Mouse (Mus musculus): Measurements from ENCODE around the gene Anpep. TPM values are rescaled to one million over a fixed set of nuclear protein-coding genes. Genes with fewer than 3 reads are reported as not detected.

The Anpep gene
- polyA plus RNA-seq, 1 experiment, result 7,549 TPM

- H3K27ac ChIP-seq (ENCODE audit: insufficient read depth, low read depth, low read length), result no peak overlapping the region
- H3K36me3 ChIP-seq (ENCODE audit: control insufficient read depth, insufficient read depth, low read length), result peaks cover 72% of the 10 kb centered on the region
- H3K27me3 ChIP-seq (ENCODE audit: control insufficient read depth, insufficient read depth, low read length), result no peaks in the 10 kb centered on the region
- H3K4me3 ChIP-seq (ENCODE audit: low read depth, low read length), result peak overlapping the region; percentile 36; the same call in 1 of the 2 replicates
- peaks cover 23% of the 10 kb centered on the region; the same call in 1 of the 2 replicates for H3K4me1 ChIP-seq (ENCODE audit: control insufficient read depth, insufficient read depth, insufficient read length, low read length)
- TF ChIP-seq CTCF (IDR thresholded peaks at IDR 0.05; ENCODE audit: extremely low read depth, insufficient read length, insufficient replicate concordance, low read depth, low read length), result no peak
- TF ChIP-seq POLR2A (IDR thresholded peaks at IDR 0.05; ENCODE audit: low read depth, low read length), result no peak
These were observed 27.9 kb downstream of the Anpep start for GRCm38 (mm10) chr7:79832980-79833379.

GRCm38 (mm10) chr7:79831585-79831984 lies 29.3 kb downstream of the Anpep start:
- peak overlapping the region; percentile 13; the same call in 1 of the 2 replicates for H3K27ac ChIP-seq (ENCODE audit: insufficient read depth, low read depth, low read length)
- peak overlapping the region; percentile 33 for H3K4me3 ChIP-seq (ENCODE audit: low read depth, low read length)
- TF ChIP-seq POLR2A (IDR thresholded peaks at IDR 0.05; ENCODE audit: low read depth, low read length), result no peak
- no peak for TF ChIP-seq CTCF (IDR thresholded peaks at IDR 0.05; ENCODE audit: extremely low read depth, insufficient read length, insufficient replicate concordance, low read depth, low read length)
- 64% methylated on average over 6 of the region's 6 CpGs for WGBS
- peaks cover 74% of the 10 kb centered on the region for H3K36me3 ChIP-seq (ENCODE audit: control insufficient read depth, insufficient read depth, low read length)
- peaks cover 14% of the 10 kb centered on the region; the same call in 1 of the 2 replicates for H3K4me1 ChIP-seq (ENCODE audit: control insufficient read depth, insufficient read depth, insufficient read length, low read length)
- H3K27me3 ChIP-seq (ENCODE audit: control insufficient read depth, insufficient read depth, low read length), result no peaks in the 10 kb centered on the region

GRCm38 (mm10) chr7:79831145-79831544 lies 29.7 kb downstream of the Anpep start:
- peaks cover 74% of the 10 kb centered on the region for H3K36me3 ChIP-seq (ENCODE audit: control insufficient read depth, insufficient read depth, low read length)
- H3K27me3 ChIP-seq (ENCODE audit: control insufficient read depth, insufficient read depth, low read length), result no peaks in the 10 kb centered on the region
- H3K4me3 ChIP-seq (ENCODE audit: low read depth, low read length), result peak overlapping the region; percentile 18
- WGBS, result 46% methylated on average over 6 of the region's 6 CpGs
- peak overlapping the region; percentile 13; the same call in 1 of the 2 replicates for H3K27ac ChIP-seq (ENCODE audit: insufficient read depth, low read depth, low read length)
- no peak for TF ChIP-seq POLR2A (IDR thresholded peaks at IDR 0.05; ENCODE audit: low read depth, low read length)
- H3K4me1 ChIP-seq (ENCODE audit: control insufficient read depth, insufficient read depth, insufficient read length, low read length), result peaks cover 10% of the 10 kb centered on the region; the same call in 1 of the 2 replicates

GRCm38 (mm10) chr7:79828341-79828740 lies 32.5 kb downstream of the Anpep start:
- no peak for TF ChIP-seq CTCF (IDR thresholded peaks at IDR 0.05; ENCODE audit: extremely low read depth, insufficient read length, insufficient replicate concordance, low read depth, low read length)
- no peak for TF ChIP-seq POLR2A (IDR thresholded peaks at IDR 0.05; ENCODE audit: low read depth, low read length)
- no peak overlapping the region for H3K27ac ChIP-seq (ENCODE audit: insufficient read depth, low read depth, low read length)
- WGBS, result 80% methylated on average over 3 of the region's 3 CpGs
- no peaks in the 10 kb centered on the region; the same call in 1 of the 2 replicates for H3K4me1 ChIP-seq (ENCODE audit: control insufficient read depth, insufficient read depth, insufficient read length, low read length)
- peaks cover 70% of the 10 kb centered on the region for H3K36me3 ChIP-seq (ENCODE audit: control insufficient read depth, insufficient read depth, low read length)
- no peak overlapping the region for H3K4me3 ChIP-seq (ENCODE audit: low read depth, low read length)
- no peaks in the 10 kb centered on the region for H3K27me3 ChIP-seq (ENCODE audit: control insufficient read depth, insufficient read depth, low read length)

- TF ChIP-seq POLR2A (IDR thresholded peaks at IDR 0.05; ENCODE audit: low read depth, low read length) (no peak), CTCF (IDR thresholded peaks at IDR 0.05; ENCODE audit: extremely low read depth, insufficient read length, insufficient replicate concordance, low read depth, low read length) (no peak)
- Histone ChIP-seq H3K4me3 (ENCODE audit: low read depth, low read length) (no peak overlapping the region), H3K4me1 (ENCODE audit: control insufficient read depth, insufficient read depth, insufficient read length, low read length) (no peaks in the 10 kb centered on the region; the same call in 1 of the 2 replicates), H3K27ac (ENCODE audit: insufficient read depth, low read depth, low read length) (no peak overlapping the region), H3K36me3 (ENCODE audit: control insufficient read depth, insufficient read depth, low read length) (peaks cover 56% of the 10 kb centered on the region), H3K27me3 (ENCODE audit: control insufficient read depth, insufficient read depth, low read length) (no peaks in the 10 kb centered on the region)
- WGBS, result 83% methylated on average over 12 of the region's 12 CpGs
These were observed 38.7 kb downstream of the Anpep start for GRCm38 (mm10) chr7:79822092-79822695.

GRCm38 (mm10) chr7:79819996-79820395 lies 40.9 kb downstream of the Anpep start:
- no peak overlapping the region for H3K4me3 ChIP-seq (ENCODE audit: low read depth, low read length)
- no peaks in the 10 kb centered on the region; the same call in 1 of the 2 replicates for H3K4me1 ChIP-seq (ENCODE audit: control insufficient read depth, insufficient read depth, insufficient read length, low read length)
- H3K27ac ChIP-seq (ENCODE audit: insufficient read depth, low read depth, low read length), result no peak overlapping the region
- no peaks in the 10 kb centered on the region for H3K27me3 ChIP-seq (ENCODE audit: control insufficient read depth, insufficient read depth, low read length)
- peaks cover 34% of the 10 kb centered on the region for H3K36me3 ChIP-seq (ENCODE audit: control insufficient read depth, insufficient read depth, low read length)
- no peak for TF ChIP-seq POLR2A (IDR thresholded peaks at IDR 0.05; ENCODE audit: low read depth, low read length)
- TF ChIP-seq CTCF (IDR thresholded peaks at IDR 0.05; ENCODE audit: extremely low read depth, insufficient read length, insufficient replicate concordance, low read depth, low read length), result no peak
- WGBS, result 78% methylated on average over 11 of the region's 11 CpGs

GRCm38 (mm10) chr7:79819515-79819914 lies 41.3 kb downstream of the Anpep start:
- no peak for TF ChIP-seq CTCF (IDR thresholded peaks at IDR 0.05; ENCODE audit: extremely low read depth, insufficient read length, insufficient replicate concordance, low read depth, low read length)
- TF ChIP-seq POLR2A (IDR thresholded peaks at IDR 0.05; ENCODE audit: low read depth, low read length), result no peak
- 15% methylated on average over 4 of the region's 4 CpGs for WGBS

More at GRCm38 (mm10) chr7:79819515-79819914, 41.3 kb downstream of the Anpep start:
- Histone ChIP-seq H3K27me3 (ENCODE audit: control insufficient read depth, insufficient read depth, low read length) (no peaks in the 10 kb centered on the region), H3K36me3 (ENCODE audit: control insufficient read depth, insufficient read depth, low read length) (peaks cover 30% of the 10 kb centered on the region), H3K27ac (ENCODE audit: insufficient read depth, low read depth, low read length) (no peak overlapping the region), H3K4me3 (ENCODE audit: low read depth, low read length) (no peak overlapping the region), H3K4me1 (ENCODE audit: control insufficient read depth, insufficient read depth, insufficient read length, low read length) (no peaks in the 10 kb centered on the region; the same call in 1 of the 2 replicates)
